Mouse (Mus musculus) C2C12 (cell line): ENCODE results near the gene Olfr818. TPM values are rescaled to one million over a fixed set of nuclear protein-coding genes. Genes with fewer than 3 reads are reported as not detected.
"Not testable (repeated sequence)": the region's sequence is repeated elsewhere in the genome, so short reads cannot be mapped to it uniquely, and the experiment has no call there.

Source experiments
- H3K27me3 ChIP-seq: one replicate; pipeline ENCODE4 v1.6.1; 2011; ENCODE audit not compliant: control insufficient read depth, insufficient read depth, insufficient read length
- H3K36me3 ChIP-seq: one replicate; pipeline ENCODE4 v1.6.1; 2011; ENCODE audit not compliant: control insufficient read depth, insufficient read depth
- H3K4me3 ChIP-seq: one replicate; pipeline ENCODE4 v1.5.1; 2011; ENCODE audit warnings: mild to moderate bottlenecking, control low read depth; ENCODE audit not compliant: poor library complexity, insufficient read depth, severe bottlenecking
- H3K79me2 ChIP-seq: one replicate; pipeline ENCODE4 v1.6.1; 2011; ENCODE audit not compliant: control insufficient read depth, insufficient read depth
- H3K79me3 ChIP-seq: one replicate; pipeline ENCODE4 v1.6.1; 2011; ENCODE audit warnings: low read depth, control low read depth
- H3ac ChIP-seq: one replicate; pipeline ENCODE3; 2011; ENCODE audit warnings: low read depth; ENCODE audit not compliant: control insufficient read depth, insufficient read length
- CEBPB ChIP-seq: IDR thresholded peaks from one replicate; pipeline ENCODE4 v1.6.1; 2011; ENCODE audit warnings: low read depth, mild to moderate bottlenecking, control low read depth, moderate library complexity
- CTCF ChIP-seq: IDR thresholded peaks from one replicate; pipeline ENCODE4 v1.5.1; 2011; ENCODE audit not compliant: control insufficient read depth, insufficient read depth, insufficient read length
- FOSL1 ChIP-seq: IDR thresholded peaks from one replicate; pipeline ENCODE4 v1.8.0; 2011; ENCODE audit warnings: mild to moderate bottlenecking, low read length; ENCODE audit not compliant: poor library complexity, insufficient read depth, severe bottlenecking
- MAX ChIP-seq: IDR thresholded peaks from one replicate; pipeline ENCODE4 v1.6.1; 2011; ENCODE audit warnings: mild to moderate bottlenecking, control low read depth
- MYOD1 ChIP-seq: IDR thresholded peaks from one replicate; pipeline ENCODE4 v1.6.1; 2011; ENCODE audit warnings: low read depth; ENCODE audit not compliant: control insufficient read depth, insufficient read length
- MYOG ChIP-seq: IDR thresholded peaks from one replicate; pipeline ENCODE4 v1.6.1; 2011; ENCODE audit not compliant: control insufficient read depth, insufficient read length; ENCODE audit errors: extremely low read depth
- USF1 ChIP-seq: IDR thresholded peaks from one replicate; pipeline ENCODE4 v1.6.1; 2011; ENCODE audit warnings: low read depth, mild to moderate bottlenecking, control low read depth, moderate library complexity
- long read RNA-seq, 2 experiments: library from polyadenylated mRNA; unstranded; transcript quantifications; one replicate each; pipeline ENCODE4 v2.0.0; 2019 to 2020
- polyA plus RNA-seq: library from polyadenylated mRNA; unstranded; fragments of >200 nt; fragmentation: generic; extraction: Trizol; gene quantifications from one replicate; pipeline ENCODE4 v1.2.1, GENCODE M21; 2012; ENCODE audit warnings: missing spikeins

The Olfr818 gene
- polyA plus RNA-seq, result not detected
- long read RNA-seq, experiment 1, result 0 reads
- long read RNA-seq, experiment 2, result 0 reads

GRCm38 (mm10) chr10:129949000-129949399 is at the start of gene Olfr818:
Gene Olfr818 (minus strand): TSS chr10:129949100.
- Histone ChIP-seq H3K4me3 (no peak within 1 kb of the TSS), H3K79me2 (no peaks in the 10 kb centered on the region), H3ac (no peak within 1 kb of the TSS), H3K36me3 (no peaks in the 10 kb centered on the region), H3K27me3 (no peaks in the 10 kb centered on the region), H3K79me3 (no peaks in the 10 kb centered on the region)
- TF ChIP-seq MAX (no peak), FOSL1 (no peak), CEBPB (no peak), CTCF (no peak), MYOD1 (no peak), MYOG (no peak), USF1 (no peak)

GRCm38 (mm10) chr10:129984962-129985361 is 36.1 kb upstream of the Olfr818 start, which contains the start of gene Gm10310:
Gene Gm10310 (minus strand): TSS chr10:129985062.
- H3K4me3 ChIP-seq, H3ac ChIP-seq, H3K79me2 ChIP-seq, H3K27me3 ChIP-seq, H3K79me3 ChIP-seq, H3K36me3 ChIP-seq: not testable (repeated sequence)

- not testable (repeated sequence) for H3K27me3 ChIP-seq, H3ac ChIP-seq, H3K79me3 ChIP-seq, H3K79me2 ChIP-seq, H3K4me3 ChIP-seq, H3K36me3 ChIP-seq
These were observed 33.0 kb upstream of the Olfr818 start for GRCm38 (mm10) chr10:129981867-129982266.

- not testable (repeated sequence) for H3K4me3 ChIP-seq, H3K79me3 ChIP-seq, H3K27me3 ChIP-seq, H3ac ChIP-seq, H3K36me3 ChIP-seq, H3K79me2 ChIP-seq
These were observed 27.1 kb upstream of the Olfr818 start, which contains the start of gene Olfr247 for GRCm38 (mm10) chr10:129976040-129976439. Gene Olfr247 (minus strand): TSS chr10:129976140.

GRCm38 (mm10) chr10:129972994-129973393 is 24.1 kb upstream of the Olfr818 start:
- H3ac ChIP-seq, H3K79me3 ChIP-seq, H3K36me3 ChIP-seq, H3K27me3 ChIP-seq, H3K4me3 ChIP-seq, H3K79me2 ChIP-seq: not testable (repeated sequence)

- H3ac ChIP-seq, H3K4me3 ChIP-seq, H3K27me3 ChIP-seq, H3K36me3 ChIP-seq, H3K79me3 ChIP-seq, H3K79me2 ChIP-seq: not testable (repeated sequence)
These were observed 18.3 kb upstream of the Olfr818 start, which contains the start of gene Olfr819 for GRCm38 (mm10) chr10:129967166-129967565. Gene Olfr819 (minus strand): TSS chr10:129967266.

GRCm38 (mm10) chr10:129966232-129966631 is 17.3 kb upstream of the Olfr818 start:
- not testable (repeated sequence) for H3K79me2 ChIP-seq, H3K79me3 ChIP-seq, H3ac ChIP-seq, H3K36me3 ChIP-seq, H3K4me3 ChIP-seq, H3K27me3 ChIP-seq

GRCm38 (mm10) chr10:129915497-129915896 is 33.4 kb downstream of the Olfr818 start, which contains the start of gene Olfr816:
Gene Olfr816 (minus strand): TSS chr10:129915597.
- no peaks in the 10 kb centered on the region for H3K27me3 ChIP-seq
- H3K79me3 ChIP-seq, result no peaks in the 10 kb centered on the region
- no peaks in the 10 kb centered on the region for H3K36me3 ChIP-seq
- TF ChIP-seq MYOD1, result no peak
- TF ChIP-seq CTCF, result no peak
- no peak for TF ChIP-seq CEBPB
- TF ChIP-seq USF1, result no peak
- TF ChIP-seq MYOG, result no peak
- TF ChIP-seq MAX, result no peak
- no peak for TF ChIP-seq FOSL1
- H3K79me2 ChIP-seq, result no peaks in the 10 kb centered on the region
- no peak within 1 kb of the TSS for H3K4me3 ChIP-seq
- no peak within 1 kb of the TSS for H3ac ChIP-seq

- not testable (repeated sequence) for H3K4me3 ChIP-seq, H3K36me3 ChIP-seq, H3K79me3 ChIP-seq, H3K27me3 ChIP-seq, H3ac ChIP-seq, H3K79me2 ChIP-seq
These were observed 43.1 kb downstream of the Olfr818 start, which contains the start of gene Olfr815 for GRCm38 (mm10) chr10:129905767-129906166. Gene Olfr815 (minus strand): TSS chr10:129905867.
